Mouse (Mus musculus) megakaryocyte, embryonic 14.5 days (primary cell): ENCODE measurements around the gene Serpina1e.

Experiments used
- FLI1 ChIP-seq: IDR thresholded peaks from 2 replicates; pipeline ENCODE4 v1.6.1; 2012; ENCODE audit warnings: low read length, inconsistent platforms, mixed read lengths
- GATA1 ChIP-seq: IDR thresholded peaks from 3 replicates; pipeline ENCODE4 v1.6.1; 2012; ENCODE audit warnings: mixed read lengths, low read length, inconsistent platforms, borderline replicate concordance

DNA sequence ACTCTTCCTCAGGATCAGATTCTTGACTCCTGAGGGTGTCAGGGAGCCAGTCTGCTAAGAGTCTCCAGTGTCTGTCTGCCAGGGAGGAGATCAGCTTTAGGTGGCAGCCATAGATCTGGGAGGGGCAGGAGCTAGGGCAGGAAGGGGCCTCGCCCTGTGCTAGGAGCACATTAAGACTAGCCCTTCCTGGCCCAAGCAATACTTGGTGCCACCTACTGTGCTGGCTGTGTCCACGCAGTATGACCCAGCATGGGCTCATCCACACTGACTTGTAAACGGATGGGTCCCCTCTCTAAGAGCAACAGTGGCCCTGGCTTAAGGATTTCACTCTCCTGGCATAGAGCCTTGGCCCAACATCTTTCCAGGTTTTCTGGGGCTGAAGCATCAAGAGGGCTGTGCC is at the start of gene Serpina1e:
- TF ChIP-seq FLI1 (no peak), GATA1 (no peak)
